Mouse (Mus musculus) embryonic facial prominence, embryonic 15.5 days (tissue): ENCODE measurements around the gene Sulf2. TPM values are rescaled to one million over a fixed set of nuclear protein-coding genes. Genes with fewer than 3 reads are reported as not detected.

Experiments
- ATAC-seq: fragments of 200-750 bp; cut with Nextera tagmentation; 2 replicates; pipeline ENCODE4 v1.8.0; 2017; ENCODE audit warnings: low read depth, moderate TSS enrichment; ENCODE audit not compliant: insufficient number of reproducible peaks, low FRiP score, low TSS enrichment
- H3K27ac ChIP-seq: fragments of 300-500 bp; sonication (generic); replicated peaks from 2 replicates; pipeline ENCODE4 v1.5.1; 2015; ENCODE audit warnings: mild to moderate bottlenecking, inconsistent platforms
- H3K27me3 ChIP-seq: fragments of 300-500 bp; sonication (generic); 2 replicates; pipeline ENCODE4 v1.6.1; 2015; ENCODE audit warnings: inconsistent platforms
- H3K36me3 ChIP-seq: fragments of 300-500 bp; sonication (generic); 2 replicates; pipeline ENCODE4 v1.6.1; 2015; ENCODE audit warnings: mild to moderate bottlenecking, inconsistent platforms
- H3K4me1 ChIP-seq: fragments of 300-500 bp; sonication (generic); 2 replicates; pipeline ENCODE4 v1.6.1; 2015; ENCODE audit warnings: inconsistent platforms
- H3K4me2 ChIP-seq: fragments of 300-500 bp; sonication (generic); replicated peaks from 2 replicates; pipeline ENCODE4 v1.6.1; 2015; ENCODE audit warnings: mild to moderate bottlenecking, inconsistent platforms
- H3K4me3 ChIP-seq: fragments of 300-500 bp; sonication (generic); replicated peaks from 2 replicates; pipeline ENCODE4 v1.5.1; 2015; ENCODE audit warnings: mild to moderate bottlenecking, inconsistent platforms
- H3K9ac ChIP-seq: fragments of 300-500 bp; sonication (generic); 2 replicates; pipeline ENCODE4 v1.6.1; 2015; ENCODE audit warnings: inconsistent platforms
- H3K9me3 ChIP-seq: fragments of 300-500 bp; sonication (generic); replicated peaks from 2 replicates; pipeline ENCODE4 v1.6.1; 2016; ENCODE audit warnings: inconsistent platforms
- WGBS: fragments of 180-500 bp; shearing (Covaris S2); methylation state at CpG from one replicate; pipeline ENCODE4 v1.1.7; 2015; 5-methylcytosine and 5-hydroxymethylcytosine counted together
- polyA plus RNA-seq: library from polyadenylated mRNA; unstranded; fragments of >200 nt; fragmentation: Nextera tagmentation; extraction: Ambion mirVana; gene quantifications from 2 replicates; pipeline ENCODE4 v1.2.1, GENCODE M21; 2015

Gene Sulf2
- polyA plus RNA-seq, 1 experiment from 2014 or later: 138 TPM

DNA sequence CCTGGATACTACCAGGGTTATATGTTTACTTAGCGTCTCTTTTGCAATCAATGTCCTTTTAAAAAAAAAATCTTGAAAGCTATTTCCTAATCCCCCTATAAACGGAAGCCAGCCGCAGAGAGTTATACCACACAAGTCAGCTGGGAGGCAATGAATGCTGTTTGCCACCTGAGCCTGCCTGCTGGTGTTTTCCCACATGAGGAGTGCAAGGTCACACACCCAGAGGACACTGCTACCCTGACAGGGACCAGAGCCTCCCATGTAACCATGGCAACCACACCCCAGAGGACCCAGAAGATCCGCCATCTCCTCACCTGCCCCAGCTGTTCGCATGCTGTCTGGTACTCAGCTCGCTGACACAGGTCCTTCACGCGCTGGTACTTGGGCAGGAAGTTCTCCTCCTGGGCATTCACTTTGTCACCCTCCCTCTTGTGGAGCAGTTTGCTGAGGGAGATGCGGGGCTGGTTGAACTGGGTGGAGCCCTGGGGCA is 71.9 kb downstream of the Sulf2 start:
- 56% methylated on average over 9 of the region's 9 CpGs for WGBS
- Histone ChIP-seq H3K9ac (no peak overlapping the region), H3K4me3 (no peak overlapping the region), H3K4me1 (peaks cover 24% of the 10 kb centered on the region), H3K27me3 (no peaks in the 10 kb centered on the region), H3K36me3 (peaks cover 25% of the 10 kb centered on the region), H3K9me3 (no peaks in the 10 kb centered on the region), H3K27ac (no peak overlapping the region), H3K4me2 (no peak overlapping the region)
- ATAC-seq: peak; percentile 52; the same call in 1 of the 2 replicates

DNA sequence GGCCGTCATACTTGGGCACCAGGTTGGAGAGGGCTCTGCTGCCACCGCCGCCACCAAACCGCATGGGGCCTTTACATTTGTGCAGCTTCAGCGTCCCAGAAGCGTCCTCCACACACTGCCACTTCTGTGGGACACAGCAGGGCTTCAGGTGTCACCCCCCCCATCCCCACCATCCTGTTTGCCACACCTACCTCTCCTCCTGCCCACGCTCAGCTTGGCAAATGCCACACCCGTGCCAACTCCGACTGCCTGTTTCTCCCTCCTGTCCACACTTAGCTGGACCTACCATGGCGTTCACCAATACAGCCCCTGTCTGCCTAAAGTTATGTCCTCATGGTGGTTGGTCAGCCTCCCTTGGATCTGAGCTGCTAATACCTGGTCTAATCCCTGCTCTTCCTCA is 72.8 kb downstream of the Sulf2 start:
- no peak overlapping the region for H3K27ac ChIP-seq
- ATAC-seq: no peak
- no peak overlapping the region for H3K4me3 ChIP-seq
- no peak overlapping the region for H3K4me2 ChIP-seq
- H3K9me3 ChIP-seq: no peaks in the 10 kb centered on the region
- no peaks in the 10 kb centered on the region for H3K27me3 ChIP-seq
- H3K4me1 ChIP-seq: peaks cover 24% of the 10 kb centered on the region
- WGBS: 85% methylated on average over 10 of the region's 10 CpGs
- H3K9ac ChIP-seq: no peak overlapping the region
- peaks cover 33% of the 10 kb centered on the region for H3K36me3 ChIP-seq

DNA sequence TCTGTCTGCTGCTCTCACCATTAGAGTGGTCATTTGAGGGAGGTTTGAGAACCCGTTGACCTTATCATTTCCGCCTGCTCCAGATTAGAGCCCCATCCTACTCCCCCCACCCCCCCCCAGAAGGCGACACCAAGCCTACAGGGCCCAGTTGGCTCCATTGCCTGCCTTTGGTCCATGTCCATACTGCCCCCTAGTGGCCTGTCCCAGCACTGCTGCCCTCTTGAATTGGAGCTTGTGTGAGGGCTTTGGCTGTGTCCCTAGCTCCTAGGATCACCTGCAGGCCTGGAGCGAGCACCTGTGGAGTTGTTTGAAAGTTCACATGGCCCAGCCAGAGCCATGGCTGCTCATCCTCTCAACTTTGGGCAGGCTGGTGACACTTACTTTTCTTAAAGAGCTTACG is 73.3 kb downstream of the Sulf2 start:
- 57% methylated on average over 5 of the region's 5 CpGs for WGBS
- H3K9me3 ChIP-seq: no peaks in the 10 kb centered on the region
- H3K4me3 ChIP-seq: no peak overlapping the region
- H3K27ac ChIP-seq: no peak overlapping the region
- H3K4me1 ChIP-seq: peaks cover 24% of the 10 kb centered on the region
- ATAC-seq: no peak
- H3K27me3 ChIP-seq: no peaks in the 10 kb centered on the region
- peaks cover 34% of the 10 kb centered on the region for H3K36me3 ChIP-seq
- no peak overlapping the region for H3K9ac ChIP-seq
- H3K4me2 ChIP-seq: no peak overlapping the region

DNA sequence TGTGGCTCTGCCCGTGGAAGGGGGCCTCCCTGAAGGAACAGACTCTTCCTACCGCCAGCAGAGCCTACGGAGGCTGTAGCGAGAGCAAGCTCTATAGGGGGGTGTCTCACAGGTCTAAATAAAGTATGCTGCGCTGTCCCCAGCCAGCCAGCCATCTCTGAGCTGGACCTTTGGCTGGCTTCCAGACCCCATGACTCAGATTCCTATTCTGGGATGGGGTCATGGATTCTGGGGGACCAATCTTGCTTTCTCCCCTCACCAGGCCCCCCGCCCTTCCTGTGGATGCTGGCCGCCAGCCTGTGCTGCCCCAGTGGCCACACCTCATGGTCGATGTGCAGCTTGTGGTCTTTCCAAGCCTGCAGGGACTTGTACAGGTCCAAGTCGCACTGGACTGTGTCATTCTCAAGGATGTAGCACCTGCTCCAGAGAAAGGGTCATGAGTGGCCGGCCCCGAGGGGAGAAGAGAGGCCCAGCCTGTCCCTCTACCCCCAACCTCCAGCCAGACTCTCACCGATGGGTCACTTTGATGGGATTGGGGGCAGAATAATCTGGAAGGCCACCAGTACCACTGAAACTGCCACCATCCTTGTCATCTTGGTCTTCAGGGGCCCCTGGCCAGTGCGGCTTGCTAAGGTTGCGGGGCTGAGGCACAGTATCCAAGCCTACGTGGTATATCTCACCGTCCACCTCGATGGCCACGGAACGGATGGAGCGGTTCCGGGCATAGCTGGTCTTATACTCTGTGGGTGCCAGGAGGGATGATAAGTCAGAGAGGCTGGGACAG is 74.3 kb downstream of the Sulf2 start:
- H3K27me3 ChIP-seq: no peaks in the 10 kb centered on the region
- no peaks in the 10 kb centered on the region for H3K9me3 ChIP-seq
- 84% methylated on average over 21 of the region's 21 CpGs for WGBS
- no peak overlapping the region for H3K4me2 ChIP-seq
- H3K4me3 ChIP-seq: no peak overlapping the region
- H3K36me3 ChIP-seq: peaks cover 35% of the 10 kb centered on the region
- no peak for ATAC-seq
- peak overlapping the region; percentile 55; the same call in 1 of the 2 replicates for H3K27ac ChIP-seq
- H3K9ac ChIP-seq: no peak overlapping the region
- H3K4me1 ChIP-seq: peaks cover 21% of the 10 kb centered on the region

DNA sequence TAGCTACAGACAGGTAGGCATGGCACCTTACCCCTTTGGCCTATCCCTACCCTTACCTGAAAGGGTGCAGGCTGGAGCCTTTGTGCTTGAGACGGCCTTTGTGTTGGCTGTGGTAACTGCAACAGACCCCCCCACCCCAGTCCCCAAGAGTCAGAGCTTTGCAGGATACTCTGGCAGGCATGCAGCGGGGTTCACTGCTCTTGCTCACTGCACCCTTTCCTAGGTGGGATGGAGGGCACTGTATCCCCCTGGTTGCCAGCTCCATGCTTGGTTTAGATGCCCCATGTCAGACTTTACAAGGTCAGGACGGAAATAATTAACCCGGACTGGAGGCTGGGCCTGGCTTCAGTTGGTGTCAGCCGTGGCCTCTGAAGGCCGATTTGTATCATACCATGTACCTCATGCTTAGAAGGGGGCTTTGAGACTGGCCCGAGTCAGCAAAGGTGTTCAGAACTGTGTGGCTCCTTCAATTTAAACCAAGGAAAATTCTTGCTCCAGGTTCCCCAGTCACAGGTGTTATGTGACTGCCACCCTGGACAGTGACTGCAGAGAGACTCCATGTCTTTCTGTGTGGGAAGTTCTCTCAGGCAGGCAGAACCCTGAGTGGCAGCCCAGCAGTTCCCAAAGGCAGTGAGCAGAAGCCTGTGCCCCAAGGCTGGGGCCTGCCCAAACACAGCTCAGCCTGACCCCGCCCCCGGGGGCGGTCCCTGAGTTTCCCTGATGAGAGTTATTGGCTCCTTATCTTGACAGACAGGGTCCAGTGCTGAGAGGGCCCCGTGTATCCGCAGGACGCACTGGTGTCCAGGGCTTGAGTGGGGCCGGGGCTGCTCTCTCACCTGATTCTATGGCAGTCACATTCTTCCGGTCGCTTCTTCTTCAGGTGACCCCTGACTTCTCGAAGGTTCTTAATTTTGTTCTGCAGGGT is 75.2 kb downstream of the Sulf2 start:
- H3K4me2 ChIP-seq: no peak overlapping the region
- no peaks in the 10 kb centered on the region for H3K27me3 ChIP-seq
- no peaks in the 10 kb centered on the region for H3K9me3 ChIP-seq
- WGBS: 60% methylated on average over 17 of the region's 17 CpGs
- peaks cover 28% of the 10 kb centered on the region for H3K4me1 ChIP-seq
- ATAC-seq: 0 out of 2 replicates have a peak, but pooled peaks have one; percentile 44
- peaks cover 33% of the 10 kb centered on the region for H3K36me3 ChIP-seq
- H3K27ac ChIP-seq: peak overlapping the region; percentile 55; the same call in 1 of the 2 replicates
- H3K4me3 ChIP-seq: no peak overlapping the region
- H3K9ac ChIP-seq: no peak overlapping the region

DNA sequence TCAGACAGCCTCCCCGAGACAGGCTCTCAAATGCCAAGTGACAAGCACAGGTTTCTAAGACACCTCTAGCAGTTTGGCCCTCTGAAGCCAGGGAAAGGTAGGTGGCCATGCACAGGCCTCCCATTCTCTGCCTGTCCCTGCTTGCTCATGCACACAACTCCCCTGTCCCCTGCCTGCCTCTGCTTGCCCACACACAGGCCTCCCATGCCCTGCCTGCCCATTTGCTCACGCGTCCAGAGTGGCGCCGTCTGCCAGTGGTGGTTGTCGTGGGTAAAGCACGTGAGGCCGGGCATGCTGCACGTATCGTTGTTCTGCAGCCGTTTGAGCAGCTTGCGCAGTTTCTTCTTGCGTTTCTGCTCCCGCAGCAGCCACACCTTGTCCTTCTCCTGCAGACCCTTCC is 76.2 kb downstream of the Sulf2 start:
- no peak for ATAC-seq
- H3K9ac ChIP-seq: no peak overlapping the region
- H3K4me2 ChIP-seq: no peak overlapping the region
- no peaks in the 10 kb centered on the region for H3K27me3 ChIP-seq
- H3K9me3 ChIP-seq: no peaks in the 10 kb centered on the region
- peaks cover 35% of the 10 kb centered on the region for H3K4me1 ChIP-seq
- no peak overlapping the region for H3K27ac ChIP-seq
- H3K4me3 ChIP-seq: no peak overlapping the region
- H3K36me3 ChIP-seq: peaks cover 30% of the 10 kb centered on the region
- 70% methylated on average over 14 of the region's 14 CpGs for WGBS

DNA sequence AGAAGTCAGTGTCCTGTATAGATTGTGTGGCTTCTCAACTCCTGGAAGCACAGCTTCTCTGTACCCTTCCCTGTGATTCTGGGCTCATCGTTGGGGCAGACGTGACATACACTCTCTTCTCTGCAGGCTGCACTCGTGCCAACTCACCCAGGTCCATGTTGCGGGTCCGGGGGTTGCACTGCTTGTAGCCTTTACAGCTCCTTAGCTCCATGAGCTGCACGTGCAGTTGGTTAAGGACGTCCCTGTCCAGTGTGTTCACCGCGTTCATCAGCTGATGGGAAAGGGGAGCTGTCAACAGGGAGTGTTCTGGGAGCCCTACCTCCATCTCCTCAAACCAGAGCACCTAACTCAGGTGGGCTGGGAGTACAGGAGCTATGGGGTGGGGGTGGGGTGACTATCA is 78.1 kb downstream of the Sulf2 start:
- Histone ChIP-seq H3K27ac (no peak overlapping the region), H3K4me2 (no peak overlapping the region), H3K4me1 (peaks cover 29% of the 10 kb centered on the region), H3K27me3 (no peaks in the 10 kb centered on the region), H3K36me3 (peaks cover 40% of the 10 kb centered on the region), H3K9ac (no peak overlapping the region), H3K4me3 (no peak overlapping the region), H3K9me3 (no peaks in the 10 kb centered on the region)
- no peak for ATAC-seq
- 92% methylated on average over 9 of the region's 9 CpGs for WGBS

DNA sequence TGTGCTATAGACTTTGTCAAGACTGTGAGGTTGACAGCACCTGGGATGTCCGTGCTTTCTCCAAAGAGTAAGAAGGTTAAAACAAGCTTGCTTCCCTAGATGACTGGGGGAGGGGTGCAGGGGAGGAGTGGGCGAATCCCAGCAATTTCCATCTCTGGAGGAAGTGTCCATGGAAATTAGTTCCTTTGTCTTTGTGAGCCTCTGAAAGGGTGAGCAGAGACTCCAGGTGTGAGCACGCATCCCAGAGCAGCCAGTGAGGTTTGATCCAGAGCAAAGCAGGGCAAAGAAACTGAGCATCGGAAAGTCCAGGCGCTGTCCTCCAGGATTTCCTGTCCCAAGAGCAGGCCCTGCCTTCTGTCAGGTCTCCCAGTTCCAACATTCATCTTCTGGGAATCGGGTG is 81.1 kb downstream of the Sulf2 start:
- Histone ChIP-seq H3K36me3 (peaks cover 51% of the 10 kb centered on the region), H3K9ac (no peak overlapping the region), H3K4me3 (no peak overlapping the region), H3K9me3 (no peaks in the 10 kb centered on the region), H3K4me2 (no peak overlapping the region), H3K27me3 (no peaks in the 10 kb centered on the region), H3K27ac (0 out of 2 replicates have a peak overlapping the region, but pooled peaks have one; percentile 44), H3K4me1 (peaks cover 29% of the 10 kb centered on the region)
- 63% methylated on average over 6 of the region's 6 CpGs for WGBS
- ATAC-seq: no peak

DNA sequence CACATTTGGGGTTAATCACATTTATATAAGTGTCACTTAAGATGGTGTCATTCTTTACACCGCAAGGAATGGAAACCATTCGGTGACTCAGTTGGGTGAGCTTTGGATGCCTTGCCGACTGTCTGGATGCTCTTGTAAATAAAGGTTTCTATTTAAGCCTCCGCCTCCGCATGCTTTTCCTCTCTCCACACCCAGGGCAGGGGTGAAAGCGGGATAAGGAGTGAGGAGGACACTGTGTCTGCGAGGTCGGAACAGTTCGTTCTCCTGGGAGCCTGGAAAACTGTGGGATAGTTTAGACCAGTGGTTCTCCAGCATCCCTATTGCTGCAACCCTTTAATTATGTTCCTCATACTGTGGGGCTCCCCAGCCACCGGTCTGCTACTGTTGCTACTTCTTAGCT is 82.4 kb downstream of the Sulf2 start:
- H3K4me2 ChIP-seq: no peak overlapping the region
- no peak overlapping the region for H3K4me3 ChIP-seq
- H3K36me3 ChIP-seq: peaks cover 49% of the 10 kb centered on the region
- ATAC-seq: no peak
- H3K4me1 ChIP-seq: peaks cover 29% of the 10 kb centered on the region
- H3K27ac ChIP-seq: no peak overlapping the region; the same call in 1 of the 2 replicates
- H3K9ac ChIP-seq: no peak overlapping the region
- H3K9me3 ChIP-seq: no peaks in the 10 kb centered on the region
- WGBS: 75% methylated on average over 10 of the region's 10 CpGs
- H3K27me3 ChIP-seq: no peaks in the 10 kb centered on the region

DNA sequence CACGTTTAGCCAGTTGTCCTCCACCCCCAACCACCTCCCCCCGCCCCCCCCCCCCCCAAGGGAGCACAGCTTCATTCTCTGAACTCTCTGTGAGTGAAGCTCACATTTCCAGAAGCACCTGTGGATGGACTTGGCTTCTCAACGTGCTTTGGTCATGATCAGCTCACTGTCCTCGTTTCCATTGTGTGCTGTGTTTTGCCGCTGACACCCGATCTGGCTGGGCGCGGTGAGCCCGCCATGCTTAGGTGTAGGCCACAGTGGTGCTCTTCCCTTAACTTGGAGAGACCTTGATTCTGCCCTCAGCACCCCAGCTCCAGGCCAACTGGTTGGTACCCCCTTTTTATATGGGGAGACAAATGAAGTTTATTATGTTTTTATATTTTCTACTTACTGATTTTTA is 83.6 kb downstream of the Sulf2 start:
- Histone ChIP-seq H3K9me3 (no peaks in the 10 kb centered on the region), H3K36me3 (peaks cover 46% of the 10 kb centered on the region), H3K4me1 (peaks cover 29% of the 10 kb centered on the region), H3K9ac (no peak overlapping the region), H3K27me3 (no peaks in the 10 kb centered on the region), H3K27ac (no peak overlapping the region), H3K4me3 (no peak overlapping the region), H3K4me2 (no peak overlapping the region)
- WGBS: 81% methylated on average over 9 of the region's 9 CpGs
- no peak for ATAC-seq

DNA sequence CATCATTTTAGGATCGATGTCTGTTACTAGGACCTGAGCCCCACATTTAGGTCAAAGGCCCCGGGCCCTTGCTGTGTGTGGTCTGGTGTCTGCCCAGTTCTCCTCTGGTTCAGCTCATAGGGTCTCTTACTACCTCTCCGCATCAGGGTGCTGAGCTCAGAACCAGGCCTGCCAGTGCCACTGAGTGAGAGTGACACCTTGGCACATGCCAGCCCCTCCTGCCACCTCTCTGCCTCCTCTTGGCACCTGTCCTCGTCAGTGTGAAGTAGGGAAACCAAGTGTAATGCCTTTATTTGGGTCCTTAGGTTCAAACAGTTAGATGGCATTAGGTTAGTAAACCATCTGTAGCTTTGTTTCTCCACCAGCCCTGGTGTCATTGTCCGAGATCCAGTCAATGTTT is 84.0 kb downstream of the Sulf2 start:
- peaks cover 49% of the 10 kb centered on the region for H3K36me3 ChIP-seq
- H3K4me1 ChIP-seq: peaks cover 29% of the 10 kb centered on the region
- H3K27ac ChIP-seq: peak overlapping the region; percentile 51; the same call in 1 of the 2 replicates
- WGBS: 66% methylated on average over 5 of the region's 5 CpGs
- H3K9me3 ChIP-seq: no peaks in the 10 kb centered on the region
- no peak for ATAC-seq
- H3K4me2 ChIP-seq: no peak overlapping the region
- H3K27me3 ChIP-seq: no peaks in the 10 kb centered on the region
- H3K4me3 ChIP-seq: no peak overlapping the region
- no peak overlapping the region for H3K9ac ChIP-seq
